Mouse (Mus musculus) layer of hippocampus, postnatal 25 days (tissue): ENCODE measurements at regions not wholly inside any gene's neighbourhood (a gene's known extent, or its start where the extent isn't known, plus 50 kb on each side); places are given as distances from the start of the nearest gene placed in this dataset.
A peak's percentile ranks its signal among the peaks of the same experiment; 100 is the strongest.

Experiments
- DNase-seq, 2 experiments: peaks; one replicate each; pipeline ENCODE4 v3.0.0; 2022; ENCODE audit warnings: mixed read lengths in 2 of 2, low spot score in 1 of 2; ENCODE audit errors: extremely low spot score in 1 of 2

- DNase-seq: peak; percentile 27 to 45
Observed at GRCm38 (mm10) chr9:26383996-26384395, 349.5 kb upstream of the B3gat1 start.

GRCm38 (mm10) chr9:26398635-26399034 lies 334.9 kb upstream of the B3gat1 start:
- DNase-seq: no peak

GRCm38 (mm10) chr9:26422897-26423823 lies 310.4 kb upstream of the B3gat1 start:
- DNase-seq: no peak

- peak in 1 of 2 experiments; percentile 12 for DNase-seq
Observed at GRCm38 (mm10) chr9:26435507-26435906, 298.0 kb upstream of the B3gat1 start.

- no peak for DNase-seq
Observed at GRCm38 (mm10) chr9:26437244-26437643, 296.3 kb upstream of the B3gat1 start.

GRCm38 (mm10) chr9:26453924-26454323 lies 279.6 kb upstream of the B3gat1 start:
- no peak for DNase-seq

- no peak for DNase-seq
Observed at GRCm38 (mm10) chr9:26461081-26461480, 272.4 kb upstream of the B3gat1 start.

GRCm38 (mm10) chr9:26470694-26471392 lies 262.7 kb upstream of the B3gat1 start:
- DNase-seq: no peak

- DNase-seq: no peak
Observed at GRCm38 (mm10) chr9:26476341-26476740, 257.2 kb upstream of the B3gat1 start.

GRCm38 (mm10) chr9:26480881-26481280 lies 252.6 kb upstream of the B3gat1 start:
- DNase-seq: peak in 1 of 2 experiments; percentile 19

- DNase-seq: no peak
Observed at GRCm38 (mm10) chr9:26481890-26482289, 251.6 kb upstream of the B3gat1 start.

- DNase-seq: no peak
Observed at GRCm38 (mm10) chr9:26493740-26494139, 239.8 kb upstream of the B3gat1 start.

GRCm38 (mm10) chr9:26502027-26502426 lies 231.5 kb upstream of the B3gat1 start:
- peak in 1 of 2 experiments; percentile 13 for DNase-seq

- no peak for DNase-seq
Observed at GRCm38 (mm10) chr9:26505941-26506340, 227.6 kb upstream of the B3gat1 start.

GRCm38 (mm10) chr9:26518651-26519050 lies 214.9 kb upstream of the B3gat1 start:
- no peak for DNase-seq

- DNase-seq: peak in 1 of 2 experiments; percentile 10
Observed at GRCm38 (mm10) chr9:26519581-26520501, 213.7 kb upstream of the B3gat1 start.

GRCm38 (mm10) chr9:26524089-26524488 lies 209.4 kb upstream of the B3gat1 start:
- DNase-seq: no peak

- no peak for DNase-seq
Observed at GRCm38 (mm10) chr9:26528761-26529160, 204.8 kb upstream of the B3gat1 start.

- DNase-seq: no peak
Observed at GRCm38 (mm10) chr9:26539042-26539441, 194.5 kb upstream of the B3gat1 start.

- peak in 1 of 2 experiments; percentile 12 for DNase-seq
Observed at GRCm38 (mm10) chr9:26548328-26548922, 185.1 kb upstream of the B3gat1 start.
